Mouse (Mus musculus): ENCODE measurements around the gene Zfp91. TPM values are rescaled to one million over a fixed set of nuclear protein-coding genes. Genes with fewer than 3 reads are reported as not detected.

Zfp91 gene
- polyA plus RNA-seq, 1 experiment from 2014 or later, result 11.2 TPM

DNA sequence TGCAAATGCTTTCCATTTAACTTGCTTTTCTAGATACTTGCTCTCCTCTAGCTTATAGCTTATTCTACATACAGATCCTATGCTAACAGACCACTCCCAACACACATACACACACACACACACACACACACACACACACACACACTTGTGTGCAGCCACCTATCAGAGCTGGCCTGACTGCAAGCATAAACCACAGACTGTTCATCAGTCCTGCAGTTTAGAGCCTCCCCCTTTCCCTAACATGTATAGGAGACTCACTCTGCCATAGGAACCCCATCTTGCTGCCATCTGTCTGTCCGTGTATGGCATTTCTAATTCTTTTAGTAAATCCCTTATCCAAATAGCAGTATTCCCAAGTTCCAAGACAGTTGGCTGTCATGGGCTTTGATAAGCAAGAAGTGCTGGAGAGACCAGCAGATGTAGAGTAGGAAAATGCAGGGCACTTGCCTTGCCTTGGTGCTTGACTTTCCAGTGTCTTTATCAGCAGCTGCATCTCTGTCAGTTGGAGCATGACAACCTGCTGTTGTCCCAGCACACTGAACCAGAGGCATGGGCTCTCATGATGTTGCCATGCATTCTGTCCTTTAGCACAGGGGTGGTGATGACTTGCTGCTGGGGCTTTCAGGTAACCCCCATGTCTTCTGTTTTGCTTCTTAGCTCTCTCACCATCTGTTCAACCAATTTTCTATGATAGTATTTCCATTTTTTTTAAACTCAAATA is 16.9 kb upstream of the Zfp91 start:
- DNase-seq (ENCODE audit: low spot score) (no peak), ATAC-seq (ENCODE audit: insufficient read depth, low FRiP score, low TSS enrichment) (no peak)
- Histone ChIP-seq H3K36me3 (ENCODE audit: control insufficient read depth, insufficient read depth, low read length) (no peaks in the 10 kb centered on the region), H3K4me1 (ENCODE audit: control insufficient read depth, insufficient read depth, low read length) (no peaks in the 10 kb centered on the region), H3K27ac (ENCODE audit: low read depth, low read length) (no peak overlapping the region), H3K4me2 (ENCODE audit: low read depth) (no peak overlapping the region), H3K9ac (ENCODE audit: low read length) (no peak overlapping the region), H3K4me3 (ENCODE audit: low read depth, low read length) (no peak overlapping the region), H3K27me3 (ENCODE audit: control insufficient read depth, insufficient read depth, low read length) (no peaks in the 10 kb centered on the region), H3K9me3 (ENCODE audit: control insufficient read depth, low read length) (no peaks in the 10 kb centered on the region)
- WGBS, result 63% methylated on average over 1 of the region's 1 CpGs

DNA sequence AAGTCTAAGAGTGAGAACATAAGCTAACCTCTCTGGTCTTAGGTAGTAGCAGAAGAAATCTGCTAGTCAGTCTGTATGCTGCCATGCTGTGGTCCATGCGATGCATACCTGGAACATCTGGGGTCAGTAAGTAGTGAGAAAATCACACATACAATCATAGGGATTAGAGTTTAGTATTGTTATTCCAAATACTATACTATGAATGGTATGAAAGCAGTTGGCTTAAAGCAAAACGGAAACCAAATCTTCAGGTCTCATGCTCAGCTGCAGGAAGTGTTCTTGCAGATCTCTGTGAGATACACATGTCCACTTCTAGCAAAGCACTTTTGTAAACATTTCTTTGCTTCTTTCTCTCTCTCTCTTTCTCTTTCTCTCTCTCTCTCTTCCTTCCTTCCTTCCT is 10.3 kb upstream of the Zfp91 start:
- Histone ChIP-seq H3K36me3 (ENCODE audit: control insufficient read depth, insufficient read depth, low read length) (no peaks in the 10 kb centered on the region), H3K27me3 (ENCODE audit: control insufficient read depth, insufficient read depth, low read length) (no peaks in the 10 kb centered on the region)
- no peak for DNase-seq (ENCODE audit: low spot score)

DNA sequence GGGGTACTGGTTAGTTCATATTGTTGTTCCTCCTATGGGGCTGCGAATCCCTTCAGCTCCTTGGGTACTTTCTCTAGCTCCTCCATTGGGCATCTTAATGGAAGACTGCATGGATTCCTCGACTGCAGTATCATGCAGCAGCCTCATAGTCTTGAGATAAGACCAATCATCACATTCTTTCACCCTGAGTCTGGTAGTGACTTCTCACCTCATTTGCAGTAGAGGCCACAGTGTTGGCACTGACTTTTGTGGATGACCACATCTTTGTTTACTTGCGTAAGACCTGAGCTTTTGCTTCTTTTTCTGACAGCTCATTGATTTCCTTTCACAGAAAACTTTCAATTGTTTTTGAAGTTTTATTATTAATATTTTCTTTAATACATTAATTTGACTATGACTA is 9.8 kb upstream of the Zfp91 start:
- Histone ChIP-seq H3K9ac (ENCODE audit: low read length) (no peak overlapping the region), H3K4me3 (ENCODE audit: low read depth, low read length) (no peak overlapping the region), H3K27me3 (ENCODE audit: control insufficient read depth, insufficient read depth, low read length) (no peaks in the 10 kb centered on the region), H3K36me3 (ENCODE audit: control insufficient read depth, insufficient read depth, low read length) (no peaks in the 10 kb centered on the region), H3K27ac (ENCODE audit: low read depth, low read length) (no peak overlapping the region), H3K9me3 (ENCODE audit: control insufficient read depth, low read length) (no peaks in the 10 kb centered on the region), H3K4me2 (ENCODE audit: low read depth) (no peak overlapping the region), H3K4me1 (ENCODE audit: control insufficient read depth, insufficient read depth, low read length) (no peaks in the 10 kb centered on the region)
- DNase-seq (ENCODE audit: low spot score), result no peak
- no peak for ATAC-seq (ENCODE audit: insufficient read depth, low FRiP score, low TSS enrichment)
- 86% methylated on average over 3 of the region's 3 CpGs for WGBS

More for the DNA sequence above, 10.3 kb upstream of the Zfp91 start:
- WGBS, result 77% methylated on average over 2 of the region's 2 CpGs
- no peak for ATAC-seq (ENCODE audit: insufficient read depth, low FRiP score, low TSS enrichment)
- H3K9ac ChIP-seq (ENCODE audit: low read length), result no peak overlapping the region
- no peak overlapping the region for H3K27ac ChIP-seq (ENCODE audit: low read depth, low read length)
- no peaks in the 10 kb centered on the region for H3K9me3 ChIP-seq (ENCODE audit: control insufficient read depth, low read length)
- H3K4me1 ChIP-seq (ENCODE audit: control insufficient read depth, insufficient read depth, low read length), result no peaks in the 10 kb centered on the region
- H3K4me3 ChIP-seq (ENCODE audit: low read depth, low read length), result no peak overlapping the region
- H3K4me2 ChIP-seq (ENCODE audit: low read depth), result no peak overlapping the region

DNA sequence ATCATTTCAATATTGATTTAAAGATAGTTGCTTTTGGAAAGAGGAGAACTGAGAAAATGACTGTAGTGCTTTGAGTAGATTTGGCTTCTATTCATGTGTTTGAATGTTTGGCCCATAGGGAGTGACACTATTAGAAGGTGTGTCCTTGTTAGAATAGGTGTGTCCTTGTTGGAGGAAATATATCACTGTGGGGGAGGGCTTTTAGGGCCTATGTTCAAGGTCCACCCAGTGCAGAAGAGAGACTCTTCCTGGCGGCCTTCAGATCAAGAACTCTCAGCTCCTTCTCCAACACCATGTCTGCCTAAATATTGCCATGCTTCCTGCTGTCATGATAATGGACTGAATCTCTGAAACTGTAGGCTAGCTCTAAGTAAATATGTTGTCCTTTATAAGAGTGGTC is 8.3 kb upstream of the Zfp91 start:
- Histone ChIP-seq H3K4me3 (ENCODE audit: low read depth, low read length) (no peak overlapping the region), H3K9me3 (ENCODE audit: control insufficient read depth, low read length) (no peaks in the 10 kb centered on the region), H3K9ac (ENCODE audit: low read length) (no peak overlapping the region), H3K36me3 (ENCODE audit: control insufficient read depth, insufficient read depth, low read length) (no peaks in the 10 kb centered on the region), H3K27me3 (ENCODE audit: control insufficient read depth, insufficient read depth, low read length) (no peaks in the 10 kb centered on the region), H3K4me1 (ENCODE audit: control insufficient read depth, insufficient read depth, low read length) (no peaks in the 10 kb centered on the region), H3K4me2 (ENCODE audit: low read depth) (no peak overlapping the region), H3K27ac (ENCODE audit: low read depth, low read length) (no peak overlapping the region)
- WGBS, result 88% methylated on average over 1 of the region's 1 CpGs
- ATAC-seq (ENCODE audit: insufficient read depth, low FRiP score, low TSS enrichment) (no peak), DNase-seq (ENCODE audit: low spot score) (no peak)

DNA sequence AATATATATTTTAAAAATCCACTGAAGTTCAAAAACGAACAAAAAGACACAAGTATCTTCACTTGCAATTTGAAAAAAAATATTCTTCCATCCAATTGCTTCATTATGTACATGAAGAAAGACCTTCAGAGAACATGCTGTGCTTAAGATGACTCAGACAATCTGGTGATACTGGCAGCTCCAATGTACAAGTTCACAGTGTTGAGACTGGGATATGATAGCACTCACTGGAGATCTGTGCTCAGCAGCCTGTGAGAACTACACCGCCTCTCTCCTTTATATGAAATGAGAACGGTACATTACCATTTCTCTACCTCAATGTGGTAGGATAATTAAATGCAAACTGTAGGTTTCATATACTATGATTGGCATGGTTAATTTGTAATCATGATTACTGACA is 6.9 kb upstream of the Zfp91 start:
- H3K4me2 ChIP-seq (ENCODE audit: low read depth), result no peak overlapping the region
- WGBS, result 80% methylated on average over 3 of the region's 3 CpGs
- no peaks in the 10 kb centered on the region for H3K27me3 ChIP-seq (ENCODE audit: control insufficient read depth, insufficient read depth, low read length)
- no peak overlapping the region for H3K9ac ChIP-seq (ENCODE audit: low read length)
- H3K4me1 ChIP-seq (ENCODE audit: control insufficient read depth, insufficient read depth, low read length), result no peaks in the 10 kb centered on the region
- DNase-seq (ENCODE audit: low spot score) (no peak), ATAC-seq (ENCODE audit: insufficient read depth, low FRiP score, low TSS enrichment) (no peak)
- H3K36me3 ChIP-seq (ENCODE audit: control insufficient read depth, insufficient read depth, low read length), result no peaks in the 10 kb centered on the region
- H3K27ac ChIP-seq (ENCODE audit: low read depth, low read length), result no peak overlapping the region
- H3K9me3 ChIP-seq (ENCODE audit: control insufficient read depth, low read length), result no peaks in the 10 kb centered on the region
- H3K4me3 ChIP-seq (ENCODE audit: low read depth, low read length), result no peak overlapping the region

DNA sequence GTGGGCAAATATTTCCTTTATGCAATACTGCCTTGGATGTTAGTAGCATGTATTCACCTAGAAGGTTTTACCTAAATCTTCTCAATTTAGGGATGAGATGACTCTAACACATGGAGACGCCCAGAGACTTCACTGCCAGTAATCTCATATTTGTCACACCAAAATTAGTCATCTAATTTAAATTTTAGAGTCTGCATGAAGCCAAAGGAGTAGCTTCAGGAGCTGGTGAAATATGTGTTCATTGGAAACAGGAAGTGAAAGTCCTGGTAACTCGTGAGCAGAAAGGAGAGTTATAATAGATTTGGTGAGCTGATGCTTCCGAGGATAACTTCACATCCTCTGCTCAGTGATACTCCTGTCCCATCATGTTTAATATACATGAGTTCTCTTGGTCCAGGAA is 5.1 kb upstream of the Zfp91 start:
- H3K4me1 ChIP-seq (ENCODE audit: control insufficient read depth, insufficient read depth, low read length), result no peaks in the 10 kb centered on the region
- H3K9ac ChIP-seq (ENCODE audit: low read length), result no peak overlapping the region
- no peaks in the 10 kb centered on the region for H3K27me3 ChIP-seq (ENCODE audit: control insufficient read depth, insufficient read depth, low read length)
- ATAC-seq (ENCODE audit: insufficient read depth, low FRiP score, low TSS enrichment) (no peak), DNase-seq (ENCODE audit: low spot score) (no peak)
- 82% methylated on average over 3 of the region's 3 CpGs for WGBS
- no peak overlapping the region for H3K4me2 ChIP-seq (ENCODE audit: low read depth)
- H3K9me3 ChIP-seq (ENCODE audit: control insufficient read depth, low read length), result no peaks in the 10 kb centered on the region
- H3K36me3 ChIP-seq (ENCODE audit: control insufficient read depth, insufficient read depth, low read length), result no peaks in the 10 kb centered on the region
- no peak overlapping the region for H3K27ac ChIP-seq (ENCODE audit: low read depth, low read length)
- H3K4me3 ChIP-seq (ENCODE audit: low read depth, low read length), result no peak overlapping the region

DNA sequence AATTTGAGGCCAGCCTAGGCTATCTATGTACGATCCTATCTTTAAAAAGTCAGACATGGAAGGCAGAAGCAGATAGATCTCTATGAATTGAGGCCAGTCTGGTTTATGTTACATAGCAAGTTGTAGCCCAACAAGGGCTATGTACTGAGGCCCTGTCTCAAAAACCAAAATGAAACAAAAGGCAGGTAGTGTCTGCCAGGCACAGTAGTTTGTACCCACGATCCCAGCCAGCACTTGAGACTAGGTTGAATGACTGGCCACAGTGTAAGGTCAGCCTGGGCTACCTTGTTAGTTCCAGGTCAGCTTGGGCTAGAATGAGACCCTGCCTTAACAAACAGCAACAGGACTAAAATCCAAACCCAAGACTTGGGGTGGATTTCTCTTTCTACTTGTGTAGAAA is 4.7 kb upstream of the Zfp91 start:
- no peak overlapping the region for H3K27ac ChIP-seq (ENCODE audit: low read depth, low read length)
- no peaks in the 10 kb centered on the region for H3K27me3 ChIP-seq (ENCODE audit: control insufficient read depth, insufficient read depth, low read length)
- H3K9me3 ChIP-seq (ENCODE audit: control insufficient read depth, low read length), result no peaks in the 10 kb centered on the region
- no peak overlapping the region for H3K4me2 ChIP-seq (ENCODE audit: low read depth)
- DNase-seq (ENCODE audit: low spot score) (no peak), ATAC-seq (ENCODE audit: insufficient read depth, low FRiP score, low TSS enrichment) (no peak)
- H3K4me3 ChIP-seq (ENCODE audit: low read depth, low read length), result no peak overlapping the region
- H3K9ac ChIP-seq (ENCODE audit: low read length), result no peak overlapping the region
- no peaks in the 10 kb centered on the region for H3K36me3 ChIP-seq (ENCODE audit: control insufficient read depth, insufficient read depth, low read length)
- 81% methylated on average over 2 of the region's 2 CpGs for WGBS
- H3K4me1 ChIP-seq (ENCODE audit: control insufficient read depth, insufficient read depth, low read length), result no peaks in the 10 kb centered on the region

DNA sequence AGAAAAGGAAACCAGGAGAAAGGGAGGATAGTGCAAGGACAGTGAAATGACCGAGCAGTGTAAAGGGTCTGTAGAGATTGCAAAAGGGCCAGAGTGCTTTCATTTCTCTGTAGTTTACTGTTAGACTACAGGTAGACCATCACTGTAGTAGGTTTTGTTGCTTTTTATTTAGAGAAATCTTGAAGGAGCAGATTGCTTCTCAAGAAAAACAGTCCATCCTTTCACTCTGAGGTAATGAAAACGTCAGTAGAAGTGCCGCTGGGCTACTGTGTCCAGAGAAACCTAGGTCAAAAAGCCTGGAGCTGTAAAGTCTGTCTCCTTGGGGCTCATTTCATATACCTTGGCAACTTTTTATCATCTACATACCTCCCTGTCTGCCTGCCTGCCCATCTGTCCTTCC is 3.2 kb upstream of the Zfp91 start:
- DNase-seq (ENCODE audit: low spot score) (no peak), ATAC-seq (ENCODE audit: insufficient read depth, low FRiP score, low TSS enrichment) (no peak)
- H3K9ac ChIP-seq (ENCODE audit: low read length), result no peak overlapping the region
- H3K9me3 ChIP-seq (ENCODE audit: control insufficient read depth, low read length), result no peaks in the 10 kb centered on the region
- H3K27ac ChIP-seq (ENCODE audit: low read depth, low read length), result no peak overlapping the region
- no peak overlapping the region for H3K4me2 ChIP-seq (ENCODE audit: low read depth)
- WGBS, result 84% methylated on average over 3 of the region's 3 CpGs
- no peak overlapping the region for H3K4me3 ChIP-seq (ENCODE audit: low read depth, low read length)
- H3K27me3 ChIP-seq (ENCODE audit: control insufficient read depth, insufficient read depth, low read length), result no peaks in the 10 kb centered on the region
- H3K36me3 ChIP-seq (ENCODE audit: control insufficient read depth, insufficient read depth, low read length), result no peaks in the 10 kb centered on the region
- H3K4me1 ChIP-seq (ENCODE audit: control insufficient read depth, insufficient read depth, low read length), result no peaks in the 10 kb centered on the region

DNA sequence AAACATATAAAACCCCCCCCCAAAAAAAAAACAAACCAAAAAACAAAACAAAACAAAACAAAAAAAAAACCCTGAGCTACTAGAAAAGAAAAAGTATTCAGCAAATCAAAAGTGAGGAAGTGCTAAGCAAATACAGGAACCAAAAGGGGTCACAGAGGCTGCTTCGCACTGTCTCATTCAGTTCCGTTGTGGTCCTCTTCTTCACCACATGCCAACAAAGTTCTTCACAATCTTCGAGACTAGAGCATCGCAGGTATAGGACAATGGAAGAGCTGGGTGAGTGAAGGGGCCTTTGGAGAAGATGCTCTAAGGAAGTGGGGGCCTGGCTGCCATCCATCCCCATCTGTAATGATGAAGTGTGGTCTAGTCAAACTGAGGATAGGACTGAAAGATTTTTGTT is 2.5 kb upstream of the Zfp91 start:
- H3K4me1 ChIP-seq (ENCODE audit: control insufficient read depth, insufficient read depth, low read length), result no peaks in the 10 kb centered on the region; the same call in 1 of the 2 replicates
- no peaks in the 10 kb centered on the region for H3K36me3 ChIP-seq (ENCODE audit: control insufficient read depth, insufficient read depth, low read length)
- H3K4me3 ChIP-seq (ENCODE audit: low read depth, low read length), result no peak overlapping the region
- no peak overlapping the region for H3K9ac ChIP-seq (ENCODE audit: low read length)
- DNase-seq (ENCODE audit: low spot score) (no peak), ATAC-seq (ENCODE audit: insufficient read depth, low FRiP score, low TSS enrichment) (no peak)
- no peak overlapping the region for H3K27ac ChIP-seq (ENCODE audit: low read depth, low read length)
- no peaks in the 10 kb centered on the region for H3K9me3 ChIP-seq (ENCODE audit: control insufficient read depth, low read length)
- WGBS, result 85% methylated on average over 4 of the region's 4 CpGs
- no peak overlapping the region for H3K4me2 ChIP-seq (ENCODE audit: low read depth)
- no peaks in the 10 kb centered on the region for H3K27me3 ChIP-seq (ENCODE audit: control insufficient read depth, insufficient read depth, low read length)

Data from neural tube, embryonic 11.5 days (tissue).